Mouse (Mus musculus): ENCODE measurements around the gene Il9.

Il9 gene

DNA sequence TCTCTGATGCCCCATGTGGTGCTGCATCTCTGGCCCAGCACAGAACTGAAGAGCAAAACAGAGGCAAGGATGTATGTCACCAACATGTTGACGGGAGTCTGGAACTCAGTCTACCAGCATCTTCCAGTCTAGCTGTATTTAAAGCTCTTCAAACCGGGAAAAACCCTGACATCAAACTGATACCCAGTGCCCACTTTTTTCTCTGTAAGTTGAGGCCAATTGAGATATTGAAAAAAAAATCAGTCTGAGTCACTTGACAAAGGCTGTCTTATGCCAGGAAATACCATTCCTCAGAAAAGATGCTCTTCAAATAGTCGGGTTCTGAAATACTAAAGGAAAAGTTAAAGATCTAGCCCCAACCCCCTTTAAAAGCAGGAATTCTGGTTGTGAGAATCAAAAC, at the start of gene Il9:
TSS of gene Il9 (minus strand) at position 101 of the 400 bp plus-strand sequence.
- DNase-seq: no peak

DNA sequence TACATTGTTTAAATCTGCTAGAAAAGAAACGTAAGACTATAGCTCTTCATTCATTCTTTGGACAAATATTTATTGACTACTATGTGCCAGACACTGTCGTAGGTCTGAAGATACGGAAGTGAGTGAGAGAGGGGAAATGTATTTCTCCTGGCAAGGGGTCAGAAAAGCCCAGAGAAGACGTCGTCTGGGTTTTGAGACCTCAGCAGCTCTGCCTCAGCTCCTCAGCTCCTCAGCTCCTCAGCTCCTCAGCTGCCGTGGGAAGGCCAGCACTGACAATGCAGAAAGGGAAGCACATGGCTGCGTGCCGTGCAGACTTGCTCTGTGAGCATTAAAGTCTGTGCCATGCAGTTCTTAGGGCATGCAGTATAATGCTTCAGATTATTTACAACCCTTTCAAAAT, 47.6 kb upstream of the Il9 start:
- no peak for DNase-seq

DNA sequence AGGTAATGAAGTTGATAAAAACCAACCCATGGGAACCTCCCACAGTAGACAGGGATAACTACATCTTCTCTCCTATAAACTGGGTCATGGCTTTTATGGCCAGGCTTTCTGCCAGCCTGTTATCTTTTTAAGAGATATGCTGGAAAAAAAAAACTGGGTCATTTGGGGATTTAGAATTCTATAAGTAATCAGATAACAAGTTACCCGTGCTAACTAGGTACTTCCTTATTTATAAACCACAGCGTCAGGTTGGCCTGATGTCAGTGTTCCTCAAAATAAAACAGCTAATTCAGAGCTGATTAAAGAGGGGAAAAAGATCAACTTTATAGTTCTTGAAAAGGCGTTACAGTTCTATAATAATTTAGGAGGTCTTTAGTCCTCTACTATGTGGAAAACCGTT, 47.0 kb upstream of the Il9 start:
- no peak for DNase-seq

DNA sequence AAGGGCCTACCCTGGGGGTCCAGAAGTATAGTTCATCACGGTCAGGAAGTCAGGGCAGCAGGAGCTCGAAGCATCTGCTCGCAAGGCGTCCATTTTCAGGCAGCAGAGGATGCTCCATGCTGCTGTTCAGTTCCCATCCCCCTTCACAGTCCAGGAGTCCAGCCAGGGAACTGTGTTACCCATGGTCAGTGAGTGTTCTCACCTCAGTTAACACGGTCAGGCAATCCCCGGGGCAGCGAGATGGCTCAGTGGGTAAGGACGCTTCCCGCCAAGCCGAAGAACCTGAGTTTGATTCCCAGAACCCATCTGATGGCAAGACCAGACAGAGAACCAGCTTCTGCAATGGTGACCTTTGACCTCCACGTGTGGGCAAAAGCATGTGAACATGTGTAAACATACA, 46.2 kb upstream of the Il9 start:
- no peak for DNase-seq

DNA sequence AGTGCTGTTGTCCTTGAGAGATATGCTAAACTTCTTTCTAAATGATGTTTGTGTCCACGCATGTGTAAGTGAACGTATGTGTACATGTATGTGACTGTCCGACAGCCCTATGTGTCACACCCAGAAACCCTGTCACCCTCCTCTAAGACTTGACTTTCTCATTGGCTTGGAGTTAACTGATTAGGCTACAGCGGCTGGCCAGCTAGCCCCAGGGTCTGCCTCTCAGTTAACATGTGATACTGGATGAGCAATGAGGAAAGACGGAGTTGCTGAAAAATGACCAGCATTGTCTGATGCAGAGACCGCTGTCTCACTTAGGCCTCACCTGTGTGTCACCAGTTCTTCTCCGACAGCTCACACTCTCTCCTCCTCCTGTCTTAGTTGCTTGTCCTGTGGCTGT, 45.8 kb upstream of the Il9 start:
- no peak for DNase-seq

DNA sequence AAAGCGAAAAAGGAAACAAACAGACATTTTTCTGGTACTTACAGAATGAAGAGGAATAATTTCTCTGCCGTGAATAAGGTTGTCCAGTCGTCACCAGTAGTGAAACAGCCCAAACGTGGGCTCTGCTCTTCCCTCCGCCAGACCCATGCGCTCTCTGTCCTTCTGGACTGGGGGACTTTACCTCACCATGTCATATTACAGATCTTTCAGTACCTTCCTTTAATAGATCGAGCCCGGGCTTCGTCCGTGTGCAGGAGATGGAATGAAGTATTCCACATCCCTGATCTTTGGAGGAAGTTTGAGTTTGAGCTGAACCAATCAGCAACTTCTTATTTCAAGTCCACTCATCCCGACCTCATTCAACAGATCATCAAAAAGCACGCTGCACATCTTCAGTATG, 44.8 kb upstream of the Il9 start:
- DNase-seq: no peak

DNA sequence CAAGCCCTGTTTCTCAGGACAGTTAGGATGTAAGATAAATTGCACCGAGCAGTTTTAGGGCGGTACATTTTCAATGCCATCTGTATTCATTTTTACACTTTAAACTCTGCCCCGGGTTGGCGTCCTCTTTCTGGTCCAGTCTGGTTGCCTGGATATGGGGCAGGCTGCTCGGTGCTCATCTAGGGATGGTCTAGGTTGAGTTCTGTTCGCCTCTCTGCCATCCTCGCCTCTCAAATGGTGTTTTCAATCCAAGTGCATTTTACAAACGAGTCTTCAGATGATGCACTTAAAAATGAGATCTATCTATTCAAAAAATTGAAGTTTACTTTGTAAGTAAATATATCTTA, 40.7 kb upstream of the Il9 start:
- DNase-seq: no peak

DNA sequence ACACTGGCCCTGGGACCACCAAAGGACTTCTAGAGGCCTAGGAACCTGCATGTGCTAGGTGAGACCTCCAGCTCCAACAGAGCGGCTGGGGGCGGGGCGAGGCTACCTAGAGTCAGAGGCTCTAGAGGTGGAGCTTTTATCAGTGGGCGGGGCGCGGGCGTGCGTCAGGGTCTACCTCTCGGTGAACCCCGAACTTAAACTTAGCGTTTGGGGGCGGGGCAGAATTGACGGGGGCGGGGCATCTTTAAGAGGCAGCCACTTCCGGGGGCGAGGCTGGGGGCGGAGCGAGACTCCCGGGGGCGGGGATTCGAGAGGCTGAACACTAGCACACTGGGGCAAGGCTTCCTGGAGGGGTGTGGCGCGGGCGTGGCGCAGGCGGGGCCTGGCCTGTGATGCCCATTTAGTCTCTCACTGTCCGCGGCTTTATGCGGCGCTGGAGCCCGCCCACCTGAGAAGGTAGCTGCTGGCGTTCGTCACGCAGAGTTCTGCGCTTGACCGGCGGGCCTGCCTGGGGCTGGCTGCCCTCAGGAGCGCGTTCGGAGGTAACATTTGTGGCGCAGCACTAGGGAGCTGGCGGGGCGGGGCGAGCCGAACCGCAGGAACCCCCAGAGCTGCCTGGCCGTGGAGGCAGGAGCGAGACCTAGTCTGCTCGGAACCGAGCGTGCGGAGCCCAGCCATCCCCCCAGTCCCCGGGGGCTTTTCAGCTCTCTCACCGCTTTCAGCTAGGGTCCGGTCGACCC, 40.2 kb upstream of the Il9 start, which contains the start of gene Fbxl21:
TSS of gene Fbxl21 (plus strand) at position 392 of the 740 bp plus-strand sequence.
- peak; percentile 93 for DNase-seq

DNA sequence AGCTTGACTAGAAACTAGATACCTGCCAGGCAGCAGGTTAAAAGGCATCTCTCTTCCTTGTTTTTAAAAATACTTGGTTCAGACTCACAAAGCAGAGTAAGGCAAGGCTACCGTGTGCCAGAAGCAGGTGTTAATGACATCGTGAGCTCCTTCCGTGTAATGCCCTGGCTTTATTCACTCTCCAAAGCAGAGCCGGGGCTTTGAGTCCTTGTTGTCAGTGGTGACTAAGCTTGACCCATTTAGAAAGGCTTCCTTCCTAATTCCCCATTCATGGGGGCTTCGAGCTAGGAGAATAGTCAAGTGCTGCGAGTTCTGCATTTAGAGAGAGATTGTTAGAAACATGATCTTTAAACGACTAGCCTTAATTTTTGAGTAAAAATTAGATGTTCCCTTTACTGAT, 34.8 kb upstream of the Il9 start:
- no peak for DNase-seq

DNA sequence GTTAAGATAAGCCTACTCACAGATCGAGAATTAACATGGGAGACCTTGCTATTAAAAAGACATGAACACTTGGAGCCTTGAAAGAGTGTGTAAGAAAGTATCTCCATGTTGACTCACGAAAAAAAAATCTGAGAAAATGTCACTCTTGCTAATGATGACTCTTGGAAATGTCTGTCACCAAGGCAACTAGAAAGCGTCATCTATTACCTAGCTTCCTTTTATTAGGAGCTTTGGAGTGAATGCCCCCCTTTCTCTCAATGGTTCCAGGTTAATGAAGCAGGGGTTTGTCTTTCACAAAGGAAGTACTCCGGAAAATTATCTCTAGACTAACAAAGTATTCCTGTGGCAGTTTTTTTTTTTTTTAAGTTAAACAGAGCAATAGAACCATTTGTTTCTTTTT, 34.3 kb upstream of the Il9 start:
- DNase-seq: no peak

DNA sequence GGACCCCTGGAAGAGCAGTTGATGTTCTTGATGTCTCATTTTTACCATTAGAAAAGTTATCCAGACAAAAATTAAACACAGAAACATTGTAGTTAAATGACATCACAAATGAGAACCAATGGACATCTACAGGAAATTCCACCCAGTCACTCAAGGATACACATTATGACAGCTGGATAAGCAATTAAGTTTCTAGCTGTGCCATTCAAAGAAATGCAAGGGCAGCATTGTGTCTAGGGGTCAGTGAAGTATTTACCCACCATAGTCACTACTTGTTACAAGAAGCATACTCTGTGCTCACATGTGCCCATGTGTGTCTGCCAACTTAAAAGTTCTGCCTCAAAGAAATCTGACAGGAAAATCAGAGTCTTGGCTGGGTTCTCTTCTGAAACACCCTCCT, 31.5 kb upstream of the Il9 start:
- DNase-seq: no peak

DNA sequence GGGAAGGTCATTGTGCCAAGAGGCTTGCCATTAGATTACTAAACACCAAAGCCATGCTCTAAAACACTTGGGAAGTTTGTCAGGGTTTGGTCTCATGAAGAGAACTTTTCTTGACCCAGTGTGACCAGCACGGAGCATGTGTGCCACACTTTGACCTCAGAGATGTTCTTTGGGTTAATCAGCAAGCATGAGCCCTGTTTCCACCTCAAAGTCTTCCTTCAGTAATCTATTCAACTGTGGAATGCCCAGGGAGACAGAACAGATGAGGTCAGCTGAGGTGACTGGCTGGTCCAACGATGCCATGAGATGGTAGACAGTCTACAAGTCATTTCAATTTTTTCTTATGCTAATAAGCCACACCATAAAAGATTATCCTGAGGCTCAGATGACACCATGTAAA, 27.8 kb upstream of the Il9 start:
- no peak for DNase-seq

DNA sequence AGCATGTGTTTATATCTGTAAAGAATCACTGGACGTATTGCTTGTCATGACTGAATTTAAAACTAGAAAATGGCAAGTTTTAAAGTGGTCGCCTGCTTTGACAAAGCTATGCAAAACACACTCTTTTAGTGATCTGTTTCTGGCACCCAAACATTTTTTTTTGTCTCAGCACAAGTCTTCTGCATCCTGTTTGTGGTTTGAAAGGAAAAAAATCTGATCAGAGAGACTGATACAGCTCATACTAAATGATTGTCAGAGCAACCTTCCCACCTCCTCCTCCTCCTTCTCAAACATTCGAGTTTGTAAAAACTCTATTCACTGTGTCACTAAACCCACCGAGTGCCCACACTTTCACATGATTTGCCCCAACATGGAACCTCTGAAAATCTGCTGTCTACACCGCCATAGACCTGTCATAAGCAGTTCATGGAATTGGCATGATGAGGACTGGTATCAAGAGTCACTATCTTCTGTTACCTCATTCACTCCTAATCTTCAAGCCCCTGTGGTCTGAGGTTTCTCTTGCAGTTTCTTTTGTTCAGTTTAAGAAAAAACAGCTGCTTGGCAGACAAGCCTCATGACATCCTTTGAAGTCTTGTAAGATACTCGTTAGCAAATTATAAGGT, 24.9 kb upstream of the Il9 start:
- no peak for DNase-seq

DNA sequence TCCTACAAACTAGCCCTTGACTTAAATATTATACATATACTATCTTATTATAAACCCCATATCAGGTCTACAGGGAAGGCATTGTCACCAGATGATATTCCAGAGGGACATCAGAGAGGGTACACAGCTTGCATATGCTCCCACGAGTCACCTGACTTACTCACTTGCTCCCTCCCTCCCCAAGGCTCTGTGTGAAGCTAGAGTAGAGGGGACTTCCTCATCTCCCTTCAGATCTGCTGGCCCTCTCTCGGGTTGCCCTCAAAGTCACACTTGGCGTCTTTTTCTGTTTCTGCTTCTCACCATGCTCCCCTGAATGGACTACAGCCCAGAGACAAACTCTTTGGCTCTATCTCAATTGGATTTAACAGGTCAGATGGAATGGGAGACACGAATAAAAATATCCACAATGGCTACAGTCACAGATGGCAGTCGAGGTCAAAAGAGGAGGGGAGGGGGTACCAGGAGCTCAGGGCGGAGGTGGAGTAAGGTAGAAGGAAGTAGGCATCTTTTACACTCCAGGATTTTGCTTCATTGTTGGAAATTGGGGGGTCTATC, 19.9 kb upstream of the Il9 start:
- DNase-seq: no peak

DNA sequence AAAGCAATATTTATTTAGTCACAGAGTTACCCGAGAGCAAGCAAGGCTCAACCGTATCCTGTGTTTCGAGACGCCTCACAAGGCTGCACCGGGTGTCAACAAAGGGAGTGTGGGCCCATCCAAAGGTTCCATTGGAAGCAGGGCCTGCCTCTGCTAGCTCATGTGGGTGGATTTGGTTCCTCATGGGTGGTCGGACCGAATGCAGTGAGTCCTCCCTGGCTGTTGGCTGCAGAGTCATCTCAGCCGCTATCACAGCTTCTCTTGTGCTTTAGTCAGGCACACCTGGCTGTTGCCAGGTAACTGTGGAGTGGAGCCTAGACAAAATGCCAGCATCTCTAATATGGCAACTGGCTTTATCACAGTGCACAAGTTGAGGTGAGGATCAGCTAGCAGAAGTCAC, 18.6 kb upstream of the Il9 start:
- no peak for DNase-seq

DNA sequence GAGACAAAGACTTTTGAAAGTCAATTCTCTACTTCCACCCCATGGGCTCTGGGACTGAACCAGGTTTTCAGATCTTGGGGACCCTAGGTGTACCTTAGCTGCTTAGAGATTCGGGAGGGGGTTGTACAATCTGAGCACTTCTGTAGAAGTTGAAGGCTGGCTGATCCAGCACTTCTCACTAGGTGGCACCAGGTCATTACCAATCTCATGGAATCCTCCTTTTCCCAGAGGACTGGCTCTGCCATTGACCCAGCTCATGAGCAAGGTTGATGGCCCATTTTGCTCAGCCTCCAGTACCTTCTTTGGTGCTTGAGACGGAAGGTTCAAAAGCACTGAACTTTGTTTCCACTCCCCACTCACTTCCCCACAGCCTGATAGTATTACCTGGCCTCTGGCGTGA, 18.1 kb upstream of the Il9 start:
- DNase-seq: no peak

DNA sequence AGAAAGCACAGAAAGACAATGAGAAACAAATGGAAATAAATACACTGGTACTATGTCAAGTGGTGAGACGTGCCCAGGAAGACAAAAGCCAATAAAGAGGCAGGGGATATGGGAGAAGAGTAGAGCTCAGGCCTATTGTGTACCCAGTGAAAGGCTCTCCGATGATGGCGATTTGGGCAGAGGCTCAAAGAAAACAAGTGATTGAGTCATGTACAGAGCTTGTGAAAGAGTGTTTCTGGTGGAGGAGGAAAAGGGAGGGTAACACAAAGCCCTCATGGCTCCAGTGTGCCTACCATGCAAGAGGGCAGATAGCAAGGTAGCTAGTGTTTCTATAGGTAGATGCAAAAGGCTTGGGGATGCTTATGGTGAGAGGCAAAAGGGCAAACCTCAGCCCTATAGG, 12.4 kb upstream of the Il9 start:
- no peak for DNase-seq

DNA sequence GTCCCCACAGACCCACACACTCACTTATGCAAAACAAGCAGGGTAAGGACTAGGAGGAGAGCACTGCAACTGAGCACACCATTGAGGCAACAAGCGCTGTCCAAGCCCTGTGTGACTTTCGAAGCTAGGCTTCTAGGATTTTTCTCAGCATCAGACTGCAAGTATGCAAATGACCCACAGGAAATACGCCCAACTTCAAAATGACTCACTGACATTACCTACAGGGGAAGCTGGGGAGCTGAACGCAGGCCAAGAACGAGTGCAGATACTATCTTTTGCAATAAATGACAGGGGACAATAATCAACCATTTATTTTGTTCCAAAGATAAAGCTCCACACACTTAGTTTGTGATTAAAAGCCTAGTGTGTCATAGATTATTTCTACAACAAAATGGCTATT, 6.0 kb upstream of the Il9 start:
- DNase-seq: no peak

DNA sequence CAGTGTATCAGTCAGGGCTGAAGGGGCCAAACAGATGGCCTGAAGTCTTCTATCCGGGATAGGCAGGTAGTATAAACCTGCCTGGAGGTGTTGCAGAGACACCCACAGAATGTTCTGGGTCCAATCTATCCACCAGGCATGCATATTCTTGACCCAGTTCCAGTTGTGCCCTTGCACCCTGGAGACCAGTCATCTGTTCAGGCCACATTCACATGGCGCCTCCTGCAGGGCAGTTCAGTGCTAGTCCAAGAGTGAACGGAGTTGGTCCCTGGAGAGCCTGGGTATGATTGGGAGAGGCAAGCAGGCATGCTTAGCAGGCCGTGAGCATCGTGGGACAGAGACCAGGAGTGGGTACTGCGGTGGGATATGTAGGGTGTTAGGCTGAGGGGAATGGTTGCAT, 4.0 kb downstream of the Il9 start:
- no peak for DNase-seq

DNA sequence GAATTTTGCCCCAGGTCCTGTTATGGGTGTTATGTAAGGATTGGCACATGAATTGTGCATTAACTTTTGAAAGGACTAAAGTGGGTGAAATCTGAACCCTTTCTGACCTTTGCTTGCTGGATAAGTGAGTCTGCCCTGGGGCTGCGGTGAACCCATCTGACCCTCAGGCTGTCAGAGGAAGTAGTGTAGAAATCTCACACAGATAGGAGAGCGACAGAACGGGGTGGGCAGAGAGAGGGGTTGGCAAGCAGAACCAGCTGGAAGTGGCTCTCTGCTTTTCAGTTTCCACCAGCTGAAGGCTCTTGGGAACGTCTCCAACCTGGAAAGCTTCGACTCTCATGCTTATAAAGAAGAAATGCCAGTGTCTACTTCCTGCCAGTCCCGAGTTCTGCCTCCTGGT, 4.8 kb downstream of the Il9 start:
- no peak for DNase-seq

DNA sequence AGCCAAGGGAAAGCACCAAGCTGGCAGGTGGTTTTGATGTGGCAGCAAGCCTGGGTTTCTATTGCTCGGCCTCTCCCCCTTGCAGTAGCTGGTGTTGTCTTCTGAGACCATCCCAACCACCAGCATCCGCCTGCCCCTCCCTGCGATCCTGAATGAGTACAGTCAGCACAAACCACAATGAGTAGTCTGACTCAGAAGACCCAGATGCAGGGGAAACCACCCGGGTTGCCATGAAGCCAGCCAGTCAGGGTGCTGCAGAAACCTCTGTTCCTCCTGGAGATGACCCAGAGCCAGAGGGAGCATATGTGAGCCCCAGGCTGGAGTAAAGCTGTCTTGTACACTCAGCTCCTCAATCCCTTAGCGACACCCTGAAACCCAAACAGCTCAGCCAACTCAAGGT, 5.3 kb downstream of the Il9 start:
- DNase-seq: no peak

DNA sequence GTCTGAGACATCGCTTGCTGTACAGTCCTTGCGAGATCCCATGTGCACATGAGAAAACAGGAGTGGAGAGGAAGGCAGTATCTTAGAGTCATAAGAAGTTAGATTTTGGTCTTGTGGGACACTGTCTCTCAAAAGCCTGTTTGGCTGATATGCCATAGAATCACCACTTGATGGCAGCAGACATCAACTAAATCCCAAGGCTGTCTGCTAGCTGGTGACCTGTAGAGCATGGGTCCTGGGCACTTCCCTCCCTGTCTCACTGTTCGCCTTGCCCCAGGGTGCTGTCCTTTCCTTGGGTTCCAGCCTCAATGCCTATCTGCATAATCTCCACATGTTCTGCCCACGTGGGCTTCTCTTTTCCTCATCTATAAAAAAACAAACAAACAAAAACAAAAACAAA, 6.7 kb downstream of the Il9 start:
- peak; percentile 14 for DNase-seq

DNA sequence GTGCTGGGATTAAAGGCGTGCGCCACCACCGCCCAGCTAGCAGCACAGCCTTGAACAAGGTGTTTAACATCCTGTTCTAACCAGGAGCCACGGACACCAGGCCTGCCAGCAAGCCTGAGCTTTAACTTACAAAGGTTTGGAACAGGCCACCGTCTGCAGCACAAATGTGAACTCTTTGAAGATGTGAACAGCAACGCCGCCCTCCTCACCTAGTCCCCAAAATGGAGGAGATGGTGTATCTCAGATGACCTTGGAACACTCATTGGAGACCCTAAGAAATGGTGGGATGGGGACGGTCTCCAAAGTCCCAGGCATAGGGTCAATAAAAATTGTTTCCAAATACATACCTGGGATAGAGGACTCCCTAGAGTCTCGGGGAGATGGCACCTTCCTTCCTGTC, 9.4 kb downstream of the Il9 start:
- no peak for DNase-seq

DNA sequence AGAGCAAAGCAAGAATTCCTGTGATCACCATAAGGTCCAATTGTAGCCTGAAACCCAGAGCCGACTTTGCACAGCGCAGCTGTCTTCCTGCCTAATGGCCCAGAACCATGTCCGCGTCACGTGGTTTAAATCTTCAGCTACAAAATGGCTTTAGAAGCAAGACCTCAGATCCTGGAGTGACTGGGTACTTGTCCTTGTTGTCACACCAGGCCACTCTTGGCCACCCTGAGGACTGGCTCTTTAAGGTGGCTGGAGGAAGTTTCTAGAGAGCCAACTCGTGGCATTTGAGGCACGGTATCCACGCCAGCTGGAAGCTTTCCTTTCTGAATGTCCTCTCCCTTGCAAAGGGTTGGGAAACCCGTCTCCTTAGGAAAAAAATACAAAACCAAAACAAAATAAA, 10.1 kb downstream of the Il9 start:
- DNase-seq: no peak

DNA sequence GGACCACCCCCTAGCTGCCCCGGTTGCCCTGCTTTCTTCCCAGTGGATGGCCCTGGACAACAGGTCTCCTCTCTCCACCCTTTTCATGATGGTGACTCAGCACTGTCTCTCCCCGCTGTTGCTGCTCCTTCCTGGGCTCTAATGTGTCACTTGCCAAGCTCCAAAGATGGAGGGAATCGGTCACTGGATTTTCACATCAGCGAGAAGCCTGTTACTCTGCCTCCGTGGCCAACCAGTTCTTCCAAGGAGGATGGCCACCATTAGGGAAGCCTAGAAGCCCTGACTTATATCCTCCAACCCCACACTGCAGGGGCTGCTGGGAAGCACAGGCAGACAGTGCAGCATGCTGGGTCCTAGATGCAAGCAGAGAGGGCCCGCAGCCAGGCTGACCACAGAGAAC, 10.8 kb downstream of the Il9 start:
- no peak for DNase-seq

All from liver (tissue).